Mouse (Mus musculus) erythroblast, embryonic 14.5 days (primary cell): ENCODE measurements around the gene Chd5.

Experiments
- GATA1 ChIP-seq: IDR thresholded peaks from 2 replicates; pipeline ENCODE4 v1.6.1; 2012; ENCODE audit warnings: low read length, inconsistent platforms, mixed read lengths
- TAL1 ChIP-seq: IDR thresholded peaks from 3 replicates; pipeline ENCODE4 v1.6.1; 2012; ENCODE audit warnings: low read length, inconsistent platforms, mixed read lengths

- no peak for TF ChIP-seq GATA1
- no peak for TF ChIP-seq TAL1
These were observed 85.1 kb downstream of the Chd5 start for GRCm38 (mm10) chr4:152423576-152423975.
